Mouse (Mus musculus) hindbrain, embryonic 15.5 days (tissue): ENCODE results near the gene Gsn. TPM values are rescaled to one million over a fixed set of nuclear protein-coding genes. Genes with fewer than 3 reads are reported as not detected.

ENCODE experiments used
- ATAC-seq: fragments of 200-750 bp; cut with Nextera tagmentation; 2 replicates; pipeline ENCODE4 v1.8.0; 2017; ENCODE audit warnings: low read depth, moderate number of reproducible peaks, moderate TSS enrichment; ENCODE audit not compliant: low FRiP score
- H3K27ac ChIP-seq: fragments of 300-500 bp; sonication (generic); replicated peaks from 2 replicates; pipeline ENCODE4 v1.5.1; 2015; ENCODE audit warnings: mild to moderate bottlenecking, inconsistent platforms
- H3K27me3 ChIP-seq: fragments of 300-500 bp; sonication (generic); 2 replicates; pipeline ENCODE4 v1.6.1; 2015; ENCODE audit warnings: control low read depth, inconsistent platforms
- H3K36me3 ChIP-seq: fragments of 300-500 bp; sonication (generic); 2 replicates; pipeline ENCODE4 v1.6.1; 2015; ENCODE audit warnings: control low read depth, inconsistent platforms
- H3K4me1 ChIP-seq: fragments of 300-500 bp; sonication (generic); replicated peaks from 2 replicates; pipeline ENCODE4 v1.6.1; 2015; ENCODE audit warnings: control low read depth, inconsistent platforms
- H3K4me2 ChIP-seq: fragments of 300-500 bp; sonication (generic); 2 replicates; pipeline ENCODE4 v1.6.1; 2015; ENCODE audit warnings: moderate library complexity, mild to moderate bottlenecking, inconsistent platforms
- H3K4me3 ChIP-seq: fragments of 300-500 bp; sonication (generic); 2 replicates; pipeline ENCODE4 v1.5.1; 2015; ENCODE audit warnings: mild to moderate bottlenecking, inconsistent platforms
- H3K9ac ChIP-seq: fragments of 300-500 bp; sonication (generic); 2 replicates; pipeline ENCODE4 v1.6.1; 2015; ENCODE audit warnings: inconsistent platforms
- H3K9me3 ChIP-seq: fragments of 300-500 bp; sonication (generic); 2 replicates; pipeline ENCODE4 v1.6.1; 2016; ENCODE audit warnings: control low read depth, inconsistent platforms
- WGBS: fragments of 180-500 bp; shearing (Covaris S2); methylation state at CpG from one replicate; pipeline ENCODE4 v1.1.7; 2015; 5-methylcytosine and 5-hydroxymethylcytosine counted together
- polyA plus RNA-seq: library from polyadenylated mRNA; unstranded; fragments of >200 nt; fragmentation: Nextera tagmentation; extraction: Ambion mirVana; gene quantifications from 2 replicates; pipeline ENCODE4 v1.2.1, GENCODE M21; 2015

The Gsn gene
- polyA plus RNA-seq, 1 experiment from 2014 or later, result 24.4 TPM

- H3K4me1 ChIP-seq, result peaks cover 5% of the 10 kb centered on the region
- no peak overlapping the region for H3K4me3 ChIP-seq
- no peaks in the 10 kb centered on the region for H3K36me3 ChIP-seq
- 87% methylated on average over 5 of the region's 5 CpGs for WGBS
- no peak overlapping the region for H3K9ac ChIP-seq
- no peak overlapping the region for H3K4me2 ChIP-seq
- H3K27ac ChIP-seq, result no peak overlapping the region
- peaks cover 35% of the 10 kb centered on the region for H3K27me3 ChIP-seq
- no peaks in the 10 kb centered on the region for H3K9me3 ChIP-seq
- ATAC-seq, result no peak
Measured at GRCm38 (mm10) chr2:35285209-35285608, 29.0 kb downstream of the Gsn start.

- WGBS, result 88% methylated on average over 12 of the region's 12 CpGs
- no peaks in the 10 kb centered on the region for H3K9me3 ChIP-seq
Measured at GRCm38 (mm10) chr2:35287017-35287620, 30.9 kb downstream of the Gsn start.

GRCm38 (mm10) chr2:35288758-35289635, 32.8 kb downstream of the Gsn start:
- Histone ChIP-seq H3K27me3 (peaks cover 7% of the 10 kb centered on the region; the same call in 1 of the 2 replicates), H3K36me3 (no peaks in the 10 kb centered on the region), H3K4me3 (no peak overlapping the region), H3K4me1 (no peaks in the 10 kb centered on the region), H3K27ac (no peak overlapping the region), H3K9me3 (no peaks in the 10 kb centered on the region), H3K4me2 (no peak overlapping the region), H3K9ac (no peak overlapping the region)
- 41% methylated on average over 13 of the region's 13 CpGs for WGBS
- ATAC-seq, result peak; percentile 60

More at GRCm38 (mm10) chr2:35287017-35287620, 30.9 kb downstream of the Gsn start:
- no peak for ATAC-seq
- H3K4me2 ChIP-seq, result no peak overlapping the region
- H3K4me3 ChIP-seq, result no peak overlapping the region
- H3K36me3 ChIP-seq, result no peaks in the 10 kb centered on the region
- H3K27me3 ChIP-seq, result peaks cover 24% of the 10 kb centered on the region
- H3K4me1 ChIP-seq, result peaks cover 4% of the 10 kb centered on the region
- no peak overlapping the region for H3K27ac ChIP-seq
- no peak overlapping the region for H3K9ac ChIP-seq

- WGBS, result 24% methylated on average over 3 of the region's 3 CpGs
- Histone ChIP-seq H3K9ac (no peak overlapping the region), H3K36me3 (no peaks in the 10 kb centered on the region), H3K27ac (no peak overlapping the region), H3K4me3 (no peak overlapping the region), H3K4me1 (no peaks in the 10 kb centered on the region), H3K4me2 (no peak overlapping the region), H3K9me3 (no peaks in the 10 kb centered on the region), H3K27me3 (no peaks in the 10 kb centered on the region)
- ATAC-seq, result no peak
Measured at GRCm38 (mm10) chr2:35291856-35292255, 35.7 kb downstream of the Gsn start.

GRCm38 (mm10) chr2:35292700-35293099, 36.5 kb downstream of the Gsn start:
- Histone ChIP-seq H3K36me3 (no peaks in the 10 kb centered on the region), H3K27ac (no peak overlapping the region), H3K4me1 (no peaks in the 10 kb centered on the region), H3K4me2 (no peak overlapping the region), H3K9ac (no peak overlapping the region), H3K27me3 (no peaks in the 10 kb centered on the region), H3K4me3 (no peak overlapping the region), H3K9me3 (no peaks in the 10 kb centered on the region)
- 57% methylated on average over 3 of the region's 3 CpGs for WGBS
- ATAC-seq, result no peak

GRCm38 (mm10) chr2:35293291-35293690, 37.1 kb downstream of the Gsn start:
- 90% methylated on average over 8 of the region's 8 CpGs for WGBS
- ATAC-seq, result no peak
- Histone ChIP-seq H3K4me2 (no peak overlapping the region), H3K9ac (no peak overlapping the region), H3K4me3 (no peak overlapping the region), H3K27me3 (no peaks in the 10 kb centered on the region), H3K4me1 (no peaks in the 10 kb centered on the region), H3K27ac (no peak overlapping the region), H3K36me3 (no peaks in the 10 kb centered on the region), H3K9me3 (no peaks in the 10 kb centered on the region)

GRCm38 (mm10) chr2:35297703-35298332, 41.6 kb downstream of the Gsn start:
- H3K4me2 ChIP-seq, result no peak overlapping the region
- no peaks in the 10 kb centered on the region for H3K9me3 ChIP-seq
- no peak overlapping the region for H3K27ac ChIP-seq
- H3K9ac ChIP-seq, result no peak overlapping the region
- ATAC-seq, result peak; percentile 63; the same call in 1 of the 2 replicates
- no peaks in the 10 kb centered on the region for H3K27me3 ChIP-seq
- H3K36me3 ChIP-seq, result no peaks in the 10 kb centered on the region
- 33% methylated on average over 15 of the region's 15 CpGs for WGBS
- H3K4me3 ChIP-seq, result no peak overlapping the region
- no peaks in the 10 kb centered on the region for H3K4me1 ChIP-seq

GRCm38 (mm10) chr2:35299437-35299836, 43.3 kb downstream of the Gsn start:
- H3K4me3 ChIP-seq, result no peak overlapping the region
- ATAC-seq, result no peak
- 90% methylated on average over 2 of the region's 2 CpGs for WGBS
- H3K4me1 ChIP-seq, result no peaks in the 10 kb centered on the region
- H3K9me3 ChIP-seq, result no peaks in the 10 kb centered on the region
- H3K9ac ChIP-seq, result no peak overlapping the region
- no peak overlapping the region for H3K27ac ChIP-seq
- H3K27me3 ChIP-seq, result no peaks in the 10 kb centered on the region
- no peaks in the 10 kb centered on the region for H3K36me3 ChIP-seq
- no peak overlapping the region for H3K4me2 ChIP-seq

GRCm38 (mm10) chr2:35302049-35302885, 46.1 kb downstream of the Gsn start:
- Histone ChIP-seq H3K27me3 (no peaks in the 10 kb centered on the region), H3K9me3 (no peaks in the 10 kb centered on the region), H3K4me1 (no peaks in the 10 kb centered on the region), H3K27ac (no peak overlapping the region), H3K4me3 (no peak overlapping the region), H3K4me2 (no peak overlapping the region), H3K9ac (no peak overlapping the region), H3K36me3 (no peaks in the 10 kb centered on the region)
- ATAC-seq, result no peak
- 87% methylated on average over 13 of the region's 13 CpGs for WGBS

- no peaks in the 10 kb centered on the region for H3K4me1 ChIP-seq
- no peak overlapping the region for H3K4me2 ChIP-seq
- no peak overlapping the region for H3K27ac ChIP-seq
- no peaks in the 10 kb centered on the region for H3K36me3 ChIP-seq
- WGBS, result 67% methylated on average over 1 of the region's 1 CpGs
- no peaks in the 10 kb centered on the region for H3K27me3 ChIP-seq
- H3K4me3 ChIP-seq, result no peak overlapping the region
- H3K9me3 ChIP-seq, result no peaks in the 10 kb centered on the region
- ATAC-seq, result no peak
- H3K9ac ChIP-seq, result no peak overlapping the region
Measured at GRCm38 (mm10) chr2:35308166-35308565, 52.0 kb downstream of the Gsn start.

- Histone ChIP-seq H3K9ac (no peak overlapping the region), H3K27ac (no peak overlapping the region), H3K4me2 (no peak overlapping the region), H3K4me1 (no peaks in the 10 kb centered on the region), H3K36me3 (no peaks in the 10 kb centered on the region), H3K4me3 (no peak overlapping the region), H3K27me3 (no peaks in the 10 kb centered on the region), H3K9me3 (no peaks in the 10 kb centered on the region)
- WGBS, result 86% methylated on average over 4 of the region's 4 CpGs
- no peak for ATAC-seq
Measured at GRCm38 (mm10) chr2:35309906-35310493, 53.8 kb downstream of the Gsn start.
